Mouse (Mus musculus) G1E (cell line): ENCODE measurements around the gene Mocs2. TPM values are rescaled to one million over a fixed set of nuclear protein-coding genes. Genes with fewer than 3 reads are reported as not detected.
A peak's percentile ranks its signal among the peaks of the same experiment; 100 is the strongest.

Experiments
- ATAC-seq: 2 replicates; pipeline ENCODE4 v1.8.0; 2016; ENCODE audit warnings: mild to moderate bottlenecking; ENCODE audit not compliant: insufficient number of reproducible peaks, poor library complexity, low FRiP score, severe bottlenecking; ENCODE audit errors: extremely low read depth
- DNase-seq: peaks from one replicate; pipeline ENCODE4 v3.0.0; 2012; ENCODE audit warnings: low spot score
- H3K27me3 ChIP-seq: 2 replicates; pipeline ENCODE4 v1.6.1; 2012; ENCODE audit warnings: mild to moderate bottlenecking, low read length, inconsistent platforms; ENCODE audit not compliant: insufficient read depth
- H3K36me3 ChIP-seq: replicated peaks from 2 replicates; pipeline ENCODE3; 2012; ENCODE audit warnings: mild to moderate bottlenecking, inconsistent platforms
- H3K4me1 ChIP-seq: 2 replicates; pipeline ENCODE4 v1.6.1; 2012; ENCODE audit warnings: low read depth, low read length, inconsistent platforms, mixed read lengths; ENCODE audit not compliant: insufficient read depth
- H3K4me3 ChIP-seq: 2 replicates; pipeline ENCODE4 v1.5.1; 2012; ENCODE audit warnings: low read depth, mild to moderate bottlenecking, inconsistent platforms, low read length, moderate library complexity, mixed read lengths
- H3K9me3 ChIP-seq: replicated peaks from 2 replicates; pipeline ENCODE4 v1.6.1; 2012; ENCODE audit warnings: inconsistent platforms
- CTCF ChIP-seq: IDR thresholded peaks from 2 replicates; pipeline ENCODE4 v1.5.1; 2012; ENCODE audit warnings: low read depth, low read length, inconsistent platforms, mixed read lengths
- GATA1 ChIP-seq: IDR thresholded peaks from 2 replicates; pipeline ENCODE4 v1.6.1; 2012; ENCODE audit warnings: borderline replicate concordance, low read length, inconsistent platforms, mixed read lengths
- GATA2 ChIP-seq: IDR thresholded peaks from 2 replicates; pipeline ENCODE4 v1.6.1; 2012; ENCODE audit warnings: low read depth, low read length, inconsistent platforms, borderline replicate concordance
- POLR2AphosphoS5 ChIP-seq: IDR thresholded peaks from 2 replicates; pipeline ENCODE4 v1.6.1; 2012; ENCODE audit warnings: low read depth, low read length, inconsistent platforms; ENCODE audit not compliant: insufficient replicate concordance
- TAL1 ChIP-seq: conservative IDR thresholded peaks from 2 replicates; pipeline ENCODE4 v1.6.1; 2012; ENCODE audit warnings: low read depth, low read length, inconsistent platforms, mixed read lengths
- polyA plus RNA-seq: library from polyadenylated mRNA; stranded (reverse); fragments of >175 nt; gene quantifications from 2 replicates; pipeline ENCODE4 v1.2.3, GENCODE M21; 2012
- total RNA-seq, 2 experiments: library from RNA; stranded (forward) in 1 of 2; stranded (reverse) in 1 of 2; fragments of 200-1000 nt in 1 of 2; fragments of >200 nt in 1 of 2; fragmentation: Nextera tagmentation in 1 of 2; gene quantifications; 2 replicates each; pipeline ENCODE4 v1.2.3; 2014 to 2017

Gene Mocs2
- total and polyA plus RNA-seq, 3 experiments, result 0.94 to 23.2 (median 13.8) TPM

DNA sequence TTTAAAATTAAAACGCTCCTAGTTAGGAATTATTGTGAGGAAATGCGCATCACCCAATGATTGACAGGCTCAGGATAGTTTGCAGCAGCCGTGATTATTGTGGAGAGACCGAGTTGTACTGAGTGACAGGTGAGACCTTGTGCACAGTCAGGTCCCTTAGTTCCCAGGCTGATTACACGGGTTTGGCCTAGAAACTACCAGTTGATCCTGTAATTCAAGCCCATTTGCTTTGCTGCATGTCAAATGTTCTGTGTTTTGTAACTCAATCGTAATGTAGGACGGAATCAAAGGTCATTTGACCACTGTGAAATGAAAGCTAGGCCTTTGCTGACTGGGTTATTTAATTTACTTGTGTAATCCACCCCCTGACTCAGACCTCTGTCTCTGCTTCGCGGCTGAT, 477 bp downstream of the Mocs2 start:
- DNase-seq (no peak), ATAC-seq (0 out of 2 replicates have a peak, but pooled peaks have one; percentile 22)
- H3K27me3 ChIP-seq, result peaks cover 4% of the 10 kb centered on the region; the same call in 1 of the 2 replicates
- TF ChIP-seq TAL1 (no peak), GATA2 (no peak), POLR2AphosphoS5 (no peak), GATA1 (no peak), CTCF (no peak)
- H3K4me1 ChIP-seq, result peaks cover 13% of the 10 kb centered on the region
- no peaks in the 10 kb centered on the region for H3K9me3 ChIP-seq
- peaks cover 25% of the 10 kb centered on the region for H3K36me3 ChIP-seq
- H3K4me3 ChIP-seq, result peak overlapping the region; percentile 74

DNA sequence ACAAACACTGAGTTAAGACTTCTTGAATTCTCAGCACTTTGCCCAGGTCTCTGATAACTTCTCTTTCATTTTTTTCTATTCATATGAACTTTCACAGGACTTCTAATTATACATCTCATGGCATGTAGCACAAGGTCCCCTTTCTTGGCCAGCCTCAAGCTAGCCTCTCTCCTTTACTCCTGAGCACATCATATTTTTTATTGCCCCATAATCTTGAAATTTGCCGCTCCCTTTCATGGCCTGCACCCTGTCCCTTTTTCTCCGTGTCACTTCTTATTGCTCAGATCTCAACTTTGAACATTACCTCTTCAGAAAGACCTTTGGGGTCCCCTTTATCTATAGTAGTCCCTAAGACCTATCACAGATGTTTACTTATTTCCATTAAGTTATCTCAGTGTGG, 4.8 kb downstream of the Mocs2 start:
- TF ChIP-seq CTCF, result no peak
- TF ChIP-seq GATA2, result no peak
- no peak for TF ChIP-seq GATA1
- no peak for TF ChIP-seq POLR2AphosphoS5
- no peak for TF ChIP-seq TAL1
- no peak for ATAC-seq

GRCm38 (mm10) chr13:114825377-114825855, 7.4 kb downstream of the Mocs2 start:
- no peaks in the 10 kb centered on the region for H3K9me3 ChIP-seq

More for the DNA sequence above, 4.8 kb downstream of the Mocs2 start:
- no peaks in the 10 kb centered on the region for H3K9me3 ChIP-seq
- H3K36me3 ChIP-seq, result peaks cover 56% of the 10 kb centered on the region
- peaks cover 3% of the 10 kb centered on the region; the same call in 1 of the 2 replicates for H3K27me3 ChIP-seq
- no peak for DNase-seq
- no peak overlapping the region for H3K4me3 ChIP-seq
- H3K4me1 ChIP-seq, result peaks cover 10% of the 10 kb centered on the region

GRCm38 (mm10) chr13:114831367-114831833, 13.4 kb downstream of the Mocs2 start:
- no peak overlapping the region for H3K4me3 ChIP-seq
- no peaks in the 10 kb centered on the region for H3K4me1 ChIP-seq
- peaks cover 33% of the 10 kb centered on the region for H3K36me3 ChIP-seq
- TF ChIP-seq GATA1 (no peak), TAL1 (no peak), CTCF (peak; percentile 36)
- ATAC-seq (0 out of 2 replicates have a peak, but pooled peaks have one; percentile 29), DNase-seq (no peak)
- H3K9me3 ChIP-seq, result no peaks in the 10 kb centered on the region
- no peaks in the 10 kb centered on the region for H3K27me3 ChIP-seq

More at GRCm38 (mm10) chr13:114825377-114825855, 7.4 kb downstream of the Mocs2 start:
- ATAC-seq (no peak), DNase-seq (no peak)
- no peak for TF ChIP-seq GATA2
- no peak for TF ChIP-seq CTCF
- TF ChIP-seq POLR2AphosphoS5, result no peak
- no peak for TF ChIP-seq TAL1
- TF ChIP-seq GATA1, result no peak
- Histone ChIP-seq H3K4me1 (no peaks in the 10 kb centered on the region), H3K4me3 (no peak overlapping the region), H3K36me3 (peaks cover 61% of the 10 kb centered on the region), H3K27me3 (no peaks in the 10 kb centered on the region)

DNA sequence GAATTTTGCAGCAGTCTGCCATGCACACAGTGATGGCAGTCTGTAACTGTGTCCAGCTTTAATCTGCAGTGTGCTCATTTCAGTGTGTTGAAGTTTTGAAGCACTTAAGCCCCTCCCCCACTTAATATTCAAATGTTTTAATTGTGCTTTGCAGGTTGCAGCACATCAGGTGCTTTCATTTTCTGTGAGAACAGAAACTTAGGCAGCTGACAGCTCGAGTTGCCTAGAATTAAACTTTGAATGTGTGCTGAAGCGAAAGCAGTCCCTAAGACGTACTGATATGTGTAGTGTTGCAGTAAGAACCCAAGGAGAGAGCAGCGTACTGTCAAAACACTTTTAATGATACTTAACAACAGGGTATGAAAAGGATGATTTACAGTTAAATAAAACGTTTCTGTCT, 14.7 kb downstream of the Mocs2 start:
- Histone ChIP-seq H3K4me3 (no peak overlapping the region), H3K27me3 (no peaks in the 10 kb centered on the region), H3K36me3 (peaks cover 20% of the 10 kb centered on the region), H3K9me3 (no peaks in the 10 kb centered on the region), H3K4me1 (peaks cover 5% of the 10 kb centered on the region)
- DNase-seq (no peak), ATAC-seq (no peak)
- TF ChIP-seq TAL1, result no peak
- TF ChIP-seq CTCF, result no peak
- no peak for TF ChIP-seq POLR2AphosphoS5
- TF ChIP-seq GATA1, result no peak
- TF ChIP-seq GATA2, result no peak

- DNase-seq, result no peak
- TF ChIP-seq POLR2AphosphoS5 (no peak), TAL1 (no peak), GATA1 (no peak), CTCF (no peak), GATA2 (no peak)
- Histone ChIP-seq H3K36me3 (peaks cover 16% of the 10 kb centered on the region), H3K9me3 (no peaks in the 10 kb centered on the region), H3K27me3 (no peaks in the 10 kb centered on the region), H3K4me1 (peaks cover 5% of the 10 kb centered on the region), H3K4me3 (no peak overlapping the region)
- ATAC-seq, result no peak
Measured at GRCm38 (mm10) chr13:114833351-114833750, 15.3 kb downstream of the Mocs2 start.
